In genomic region chr17:29003740-29004139, GRCm38 (mm10) we compare ENCODE assay signal across 19 mouse cellular contexts. TPM values are rescaled to one million over a fixed set of nuclear protein-coding genes. Genes with fewer than 3 reads are reported as not detected.
A peak's percentile ranks its signal among the peaks of the same experiment; 100 is the strongest.
DNase-seq lines count a peak whose midpoint lies in the region; ATAC-seq and TF ChIP-seq lines count a peak whose summit lies in the region.
"Had no signal": no experiment of that assay in that cellular context is flagged by ENCODE, and none has a peak within 500 bp of the region (broad histone marks: within the 10 kb centered on the region; RNA-seq: fewer than 3 reads in every experiment).

No protein-coding gene starts in this region.

- H3K79me2 ChIP-seq in myocyte (ENCODE audit: control insufficient read depth, insufficient read depth), result peaks cover 73% of the 10 kb centered on the region

- no peak overlapping the region for H3K4me2 ChIP-seq in midbrain, embryonic 11.5 days
- H3K4me2 ChIP-seq in midbrain, embryonic 15.5 days, result no peak overlapping the region
- H3K4me2 ChIP-seq in myocyte (ENCODE audit: low read depth), result peak overlapping the region; percentile 16
- H3K4me2 ChIP-seq: forebrain, embryonic 15.5 days; midbrain, embryonic 12.5 days had no signal

- H3K9me3 ChIP-seq in midbrain, embryonic 11.5 days (ENCODE audit: control insufficient read depth, low read length), result no peaks in the 10 kb centered on the region
- H3K9me3 ChIP-seq in midbrain, embryonic 15.5 days, result no peaks in the 10 kb centered on the region
- H3K9me3 ChIP-seq: forebrain, embryonic 15.5 days; midbrain, embryonic 12.5 days had no signal

- WGBS in midbrain, embryonic 11.5 days, result 71% methylated on average over 1 of the region's 1 CpGs
- 76% methylated on average over 1 of the region's 1 CpGs for whole genome bisulfite sequencing in midbrain, embryonic 15.5 days

- no peak for ATAC-seq in midbrain, embryonic 11.5 days (ENCODE audit: low FRiP score)
- no peak for ATAC-seq in midbrain, embryonic 15.5 days (replicated peaks)
- ATAC-seq: forebrain, embryonic 15.5 days; Patski had no signal

- peak; percentile 23 for DNase-seq in midbrain, embryonic 11.5 days (ENCODE audit: low spot score, missing footprints)
- DNase-seq in CD4-positive helper T cell, adult 2 months (ENCODE audit: low read depth, low spot score), result peak; percentile 75
- peak; percentile 32 for DNase-seq in T-cell, adult 2 months (ENCODE audit: low spot score)
- no peak for DNase-seq in urinary bladder, postnatal 25 days (ENCODE audit: low spot score)
- no peak for DNase-seq in lung, postnatal 36 days
- DNase-seq in kidney, postnatal 14 days, result no peak
- DNase-seq: adrenal gland, postnatal 25 days; cerebellum, adult 2 months; heart, postnatal 4 days; kidney, adult 9 months; layer of hippocampus, postnatal 36 days; lung, postnatal 4 days; thymus, postnatal 4 days had no signal

- no peaks in the 10 kb centered on the region for H3K27me3 ChIP-seq in midbrain, embryonic 11.5 days (ENCODE audit: control insufficient read depth, insufficient read depth, low read length)
- no peaks in the 10 kb centered on the region for H3K27me3 ChIP-seq in midbrain, embryonic 15.5 days (replicated peaks)
- H3K27me3 ChIP-seq in myocyte (ENCODE audit: control insufficient read depth, insufficient read depth, insufficient read length), result no peaks in the 10 kb centered on the region
- H3K27me3 ChIP-seq: forebrain, embryonic 15.5 days; midbrain, embryonic 12.5 days; Patski had no signal

- no peak overlapping the region for H3ac ChIP-seq in myocyte (ENCODE audit: control insufficient read depth, insufficient read length)

- H3K27ac ChIP-seq in midbrain, embryonic 11.5 days (ENCODE audit: low read depth, low read length), result no peak overlapping the region
- H3K27ac ChIP-seq in midbrain, embryonic 15.5 days, result no peak overlapping the region
- H3K27ac ChIP-seq: forebrain, embryonic 15.5 days; liver, embryonic 14.5 days; midbrain, embryonic 12.5 days had no signal

- no peak overlapping the region for H3K4me3 ChIP-seq in midbrain, embryonic 11.5 days (ENCODE audit: low read depth, low read length)
- no peak overlapping the region for H3K4me3 ChIP-seq in midbrain, embryonic 15.5 days
- no peak overlapping the region for H3K4me3 ChIP-seq in myocyte
- H3K4me3 ChIP-seq: forebrain, embryonic 15.5 days; midbrain, embryonic 12.5 days had no signal

- TF ChIP-seq POLR2A in myocyte (IDR thresholded peaks at IDR 0.05; ENCODE audit: insufficient read length, low read depth), result no peak

- H3K36me3 ChIP-seq in midbrain, embryonic 11.5 days (ENCODE audit: control insufficient read depth, insufficient read depth, low read length), result peaks cover 11% of the 10 kb centered on the region; the same call in 1 of the 2 replicates
- H3K36me3 ChIP-seq in midbrain, embryonic 15.5 days (replicated peaks), result peaks cover 2% of the 10 kb centered on the region; the same call in 1 of the 2 replicates
- peaks cover 15% of the 10 kb centered on the region for H3K36me3 ChIP-seq in myocyte (ENCODE audit: control insufficient read depth, insufficient read depth)

- H3K4me1 ChIP-seq in midbrain, embryonic 11.5 days (ENCODE audit: control insufficient read depth, insufficient read depth, low read length), result peaks cover 10% of the 10 kb centered on the region
- H3K4me1 ChIP-seq in midbrain, embryonic 15.5 days, result peaks cover 28% of the 10 kb centered on the region

- no peak overlapping the region for H3K9ac ChIP-seq in midbrain, embryonic 11.5 days (ENCODE audit: low read length)
- no peak overlapping the region for H3K9ac ChIP-seq in midbrain, embryonic 15.5 days
- H3K9ac ChIP-seq: forebrain, embryonic 15.5 days; liver, embryonic 14.5 days; midbrain, embryonic 12.5 days had no signal

TF ChIP-seq in myocyte, 11 proteins besides CTCF, POLR2A, EP300 and RAD21:
- no peak for TF ChIP-seq MYOD1 (IDR thresholded peaks at IDR 0.05; ENCODE audit: control insufficient read depth in 1 of 3, insufficient read length in 2 of 3, low read depth in 2 of 3)
- TF ChIP-seq REST (IDR thresholded peaks at IDR 0.05; ENCODE audit: insufficient read depth, insufficient read length), result no peak
TF ChIP-seq in myocyte: peak in this region for 0.

RNA-seq across cellular contexts. Expression of gene Stk38, which starts 4.1 kb away (rescaled TPM):
- 130 and 139 TPM in 2 replicates for polyA plus RNA-seq in midbrain, embryonic 11.5 days (2014; fragmentation: Nextera tagmentation; extraction: Ambion mirVana)
- 99.7 and 105 TPM in 2 replicates for polyA plus RNA-seq in midbrain, embryonic 15.5 days (2015; fragmentation: Nextera tagmentation; extraction: Ambion mirVana)
- 28.3 TPM for polyA plus RNA-seq in myocyte (2012; fragmentation: generic; extraction: Trizol)

RNA-seq across cellular contexts. Expression of gene Srsf3, which starts 28.7 kb away (rescaled TPM):
- polyA plus RNA-seq in midbrain, embryonic 11.5 days (2014; fragmentation: Nextera tagmentation; extraction: Ambion mirVana), result 899 and 948 TPM in 2 replicates
- 429 and 442 TPM in 2 replicates for polyA plus RNA-seq in midbrain, embryonic 15.5 days (2015; fragmentation: Nextera tagmentation; extraction: Ambion mirVana)
- polyA plus RNA-seq in myocyte (2012; fragmentation: generic; extraction: Trizol), result 98.2 TPM

RNA-seq across cellular contexts. Expression of gene Kctd20, which starts 52.0 kb away (rescaled TPM):
- polyA plus RNA-seq in midbrain, embryonic 11.5 days (2014; fragmentation: Nextera tagmentation; extraction: Ambion mirVana), result 92.4 and 97.4 TPM in 2 replicates
- 91.1 and 93.9 TPM in 2 replicates for polyA plus RNA-seq in midbrain, embryonic 15.5 days (2015; fragmentation: Nextera tagmentation; extraction: Ambion mirVana)
- polyA plus RNA-seq in myocyte (2012; fragmentation: generic; extraction: Trizol), result 34.8 TPM

Comparison
In these comparisons a context has a peak if more than half of its experiments do, and no peak if none do; other contexts are left out.
1. DNase-seq: peak in midbrain, embryonic 11.5 days (single experiment), CD4-positive helper T cell, adult 2 months (single experiment) and T-cell, adult 2 months (single experiment); none in urinary bladder, postnatal 25 days (single experiment), lung, postnatal 36 days (single experiment) and kidney, postnatal 14 days (single experiment).